In the genomic region with DNA sequence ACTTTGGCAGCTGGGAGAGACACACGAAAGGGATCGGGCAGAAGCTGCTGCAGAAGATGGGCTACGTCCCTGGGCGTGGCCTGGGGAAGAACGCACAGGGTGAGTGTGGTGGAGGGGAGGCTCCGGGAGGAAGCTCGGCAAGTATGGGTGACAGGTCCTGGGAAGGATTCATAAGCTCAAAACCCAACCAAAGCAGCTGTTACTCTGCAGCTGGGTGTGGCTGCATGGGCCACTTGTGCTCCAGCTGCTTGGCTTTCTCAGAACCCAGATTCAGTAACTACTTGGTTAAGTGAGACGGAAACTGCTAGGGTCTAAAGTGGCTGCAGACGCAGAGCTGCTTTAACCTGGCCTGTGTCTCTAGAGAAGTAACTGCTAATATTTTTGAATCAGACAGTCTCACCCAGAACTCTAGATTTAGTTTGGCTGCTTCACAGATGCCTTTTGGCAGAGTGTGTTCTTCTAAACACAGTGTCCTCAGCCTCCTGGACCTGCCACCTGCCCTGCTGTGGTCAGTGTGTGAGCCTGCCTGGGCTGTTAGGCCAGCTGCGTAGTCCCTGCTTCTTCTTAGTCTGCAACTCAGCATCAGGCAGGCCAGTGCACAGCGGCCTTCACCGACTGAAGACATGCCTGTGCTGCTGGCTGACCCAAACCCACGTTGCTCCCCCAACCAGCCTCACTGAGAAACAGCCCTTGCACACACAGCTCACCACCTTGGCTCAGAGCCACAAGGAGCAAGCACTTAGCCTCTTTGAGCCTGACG, we compare ENCODE assay signal across 40 mouse cellular contexts. TPM values are rescaled to one million over a fixed set of nuclear protein-coding genes. Genes with fewer than 3 reads are reported as not detected.
"Had no signal": no experiment of that assay in that cellular context is flagged by ENCODE, and none has a peak within 500 bp of the region (broad histone marks: within the 10 kb centered on the region; RNA-seq: fewer than 3 reads in every experiment).

No protein-coding gene starts in this region.

- H3K4me3 ChIP-seq: heart, embryonic 10.5 days; heart, embryonic 12.5 days; heart, embryonic 13.5 days; heart, embryonic 15.5 days; hindbrain, embryonic 10.5 days; hindbrain, embryonic 12.5 days; hindbrain, embryonic 13.5 days; hindbrain, embryonic 15.5 days; intestine, embryonic 15.5 days; kidney, embryonic 15.5 days; layer of hippocampus, adult 2 months had no signal

- H3K4me2 ChIP-seq: heart, embryonic 11.5 days; heart, embryonic 12.5 days; heart, embryonic 13.5 days; heart, embryonic 15.5 days; hindbrain, embryonic 12.5 days; hindbrain, embryonic 13.5 days; hindbrain, embryonic 14.5 days; hindbrain, embryonic 15.5 days; intestine, embryonic 15.5 days; kidney, embryonic 15.5 days had no signal

- H3K27me3 ChIP-seq: heart, embryonic 12.5 days; heart, embryonic 13.5 days; heart, embryonic 15.5 days; hindbrain, embryonic 12.5 days; hindbrain, embryonic 13.5 days; hindbrain, embryonic 15.5 days; intestine, embryonic 15.5 days; kidney, embryonic 15.5 days had no signal

- DNase-seq: heart, postnatal 10 days; heart, postnatal 14 days; heart, postnatal 36 days; heart, postnatal 4 days; kidney, adult 11 months; kidney, adult 18-20 months; kidney, adult 2 months; kidney, adult 8-10 months; kidney, adult 9 months; kidney, postnatal 10 days; kidney, postnatal 14 days; kidney, postnatal 25 days; kidney, postnatal 36 days; kidney, postnatal 4 days; layer of hippocampus, adult 9-11 months; layer of hippocampus, postnatal 36 days had no signal

RNA-seq across cellular contexts. Expression of a gene that starts 25.8 kb away (rescaled TPM):
- total RNA-seq: heart, postnatal 25 days; hematopoietic stem cell, adult 5-6 weeks; hindbrain, postnatal 0 days; layer of hippocampus, adult 18-20 months; layer of hippocampus, adult 2 months; layer of hippocampus, adult 8-10 months; layer of hippocampus, postnatal 10 days; layer of hippocampus, postnatal 14 days; layer of hippocampus, postnatal 36 days; left cerebral cortex, adult 18-20 months had no signal
- polyA plus RNA-seq: heart, embryonic 14.5 days; heart, postnatal 0 days; kidney, adult 2 months; large intestine, adult 2 months had no signal
